Mouse (Mus musculus) spleen, adult 2 months (tissue): ENCODE results near the gene Ttc38.

Experiments
- CTCF ChIP-seq: fragments of 200-500 bp; IDR thresholded peaks from 2 replicates; pipeline ENCODE4 v1.5.1; 2011; ENCODE audit warnings: mild to moderate bottlenecking, inconsistent platforms; ENCODE audit not compliant: insufficient read depth, insufficient read length, insufficient replicate concordance; ENCODE audit errors: extremely low read depth
- POLR2A ChIP-seq: fragments of 200-500 bp; IDR thresholded peaks from 2 replicates; pipeline ENCODE4 v1.6.1; 2011; ENCODE audit warnings: low read depth, low read length, inconsistent platforms

DNA sequence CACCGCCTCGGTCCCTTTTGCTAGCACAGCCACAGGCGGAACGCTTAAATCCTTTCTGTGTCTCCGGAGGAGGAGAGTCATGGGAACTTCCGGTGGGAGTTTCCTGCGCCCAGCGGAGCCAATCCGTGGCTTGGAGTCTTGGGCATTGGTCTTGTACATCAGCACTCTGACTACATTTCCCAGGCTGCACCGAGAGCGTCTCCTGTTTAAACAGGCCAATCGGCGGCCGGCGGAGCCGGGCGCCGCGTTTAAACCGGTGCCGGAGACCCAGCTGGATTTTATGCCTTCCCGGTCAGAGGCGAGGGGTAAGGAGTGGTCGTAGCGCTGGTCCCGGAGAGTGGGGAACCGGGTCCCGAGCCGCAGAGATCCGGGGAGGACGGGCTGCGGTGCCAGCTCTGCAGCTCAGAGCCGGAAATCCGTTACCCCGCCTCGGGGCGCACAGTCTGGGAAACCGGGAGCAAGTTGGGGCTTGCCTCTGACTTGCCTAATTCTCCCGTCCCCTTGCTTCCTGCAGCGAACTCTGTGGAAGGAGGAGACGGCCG is 27.5 kb downstream of the Ttc38 start, which contains the start of gene Gtse1:
- no peak for TF ChIP-seq CTCF
- 0 out of 2 replicates have a peak, but pooled peaks have one; percentile 17 for TF ChIP-seq POLR2A
